Mouse (Mus musculus) embryonic facial prominence, embryonic 12.5 days (tissue): Measurements from ENCODE around the gene Thrb. TPM values are rescaled to one million over a fixed set of nuclear protein-coding genes. Genes with fewer than 3 reads are reported as not detected.

Source experiments
- ATAC-seq: fragments of 200-750 bp; cut with Nextera tagmentation; 2 replicates; pipeline ENCODE4 v1.8.0; 2017; ENCODE audit not compliant: insufficient number of reproducible peaks, insufficient read depth, low FRiP score, low TSS enrichment
- H3K27ac ChIP-seq: fragments of 300-500 bp; sonication (generic); 2 replicates; pipeline ENCODE4 v1.5.1; 2016; ENCODE audit warnings: mild to moderate bottlenecking
- H3K27me3 ChIP-seq: fragments of 300-500 bp; sonication (generic); 2 replicates; pipeline ENCODE4 v1.6.1; 2016; ENCODE audit warnings: mild to moderate bottlenecking, moderate library complexity
- H3K36me3 ChIP-seq: fragments of 300-500 bp; sonication (generic); 2 replicates; pipeline ENCODE4 v1.6.1; 2016; ENCODE audit warnings: mild to moderate bottlenecking
- H3K4me1 ChIP-seq: fragments of 300-500 bp; sonication (generic); 2 replicates; pipeline ENCODE4 v1.6.1; 2016
- H3K4me2 ChIP-seq: fragments of 300-500 bp; sonication (generic); replicated peaks from 2 replicates; pipeline ENCODE4 v1.6.1; 2016; ENCODE audit warnings: mild to moderate bottlenecking, moderate library complexity
- H3K4me3 ChIP-seq: fragments of 300-500 bp; sonication (generic); 2 replicates; pipeline ENCODE4 v1.5.1; 2016; ENCODE audit warnings: mild to moderate bottlenecking
- H3K9ac ChIP-seq: fragments of 300-500 bp; sonication (generic); 2 replicates; pipeline ENCODE4 v1.6.1; 2016; ENCODE audit warnings: mild to moderate bottlenecking, moderate library complexity
- H3K9me3 ChIP-seq: fragments of 300-500 bp; sonication (generic); 2 replicates; pipeline ENCODE4 v1.6.1; 2016; ENCODE audit warnings: mild to moderate bottlenecking, moderate library complexity
- WGBS: fragments of 180-500 bp; shearing (Covaris S2); methylation state at CpG from one replicate; pipeline ENCODE4 v1.1.7; 2016; 5-methylcytosine and 5-hydroxymethylcytosine counted together
- polyA plus RNA-seq: library from polyadenylated mRNA; unstranded; fragments of >200 nt; fragmentation: Nextera tagmentation; extraction: Ambion mirVana; gene quantifications from 2 replicates; pipeline ENCODE4 v1.2.1, GENCODE M21; 2016

Gene Thrb
- polyA plus RNA-seq, 1 experiment from 2014 or later = 4.1 TPM

- no peaks in the 10 kb centered on the region for H3K9me3 ChIP-seq
- no peaks in the 10 kb centered on the region for H3K4me1 ChIP-seq
- no peaks in the 10 kb centered on the region for H3K36me3 ChIP-seq
- no peak overlapping the region for H3K27ac ChIP-seq
- H3K4me2 ChIP-seq = no peak overlapping the region
- H3K9ac ChIP-seq = no peak overlapping the region
- 78% methylated on average over 1 of the region's 1 CpGs for WGBS
- no peak overlapping the region for H3K4me3 ChIP-seq
- no peak for ATAC-seq
- no peaks in the 10 kb centered on the region for H3K27me3 ChIP-seq
These were observed 315.7 kb downstream of the Thrb start for GRCm38 (mm10) chr14:17975786-17976185.

GRCm38 (mm10) chr14:17978259-17978658 is 318.2 kb downstream of the Thrb start:
- H3K27ac ChIP-seq = no peak overlapping the region
- no peak for ATAC-seq
- H3K9ac ChIP-seq = no peak overlapping the region
- H3K36me3 ChIP-seq = no peaks in the 10 kb centered on the region
- no peaks in the 10 kb centered on the region for H3K9me3 ChIP-seq
- no peak overlapping the region for H3K4me2 ChIP-seq
- no peaks in the 10 kb centered on the region for H3K4me1 ChIP-seq
- no peak overlapping the region for H3K4me3 ChIP-seq
- no peaks in the 10 kb centered on the region for H3K27me3 ChIP-seq

GRCm38 (mm10) chr14:17981258-17981657 is 321.2 kb downstream of the Thrb start:
- no peak overlapping the region for H3K4me3 ChIP-seq
- H3K9ac ChIP-seq = no peak overlapping the region
- no peaks in the 10 kb centered on the region for H3K9me3 ChIP-seq
- H3K27ac ChIP-seq = no peak overlapping the region
- no peak overlapping the region for H3K4me2 ChIP-seq
- WGBS = 75% methylated on average over 3 of the region's 3 CpGs
- no peaks in the 10 kb centered on the region for H3K4me1 ChIP-seq
- no peak for ATAC-seq
- H3K36me3 ChIP-seq = no peaks in the 10 kb centered on the region
- no peaks in the 10 kb centered on the region for H3K27me3 ChIP-seq

- 92% methylated on average over 5 of the region's 5 CpGs for WGBS
- H3K9me3 ChIP-seq = no peaks in the 10 kb centered on the region
- no peaks in the 10 kb centered on the region for H3K36me3 ChIP-seq
- no peaks in the 10 kb centered on the region for H3K4me1 ChIP-seq
- H3K4me3 ChIP-seq = no peak overlapping the region
- no peaks in the 10 kb centered on the region for H3K27me3 ChIP-seq
- H3K9ac ChIP-seq = no peak overlapping the region
- no peak for ATAC-seq
- no peak overlapping the region for H3K27ac ChIP-seq
- no peak overlapping the region for H3K4me2 ChIP-seq
These were observed 322.0 kb downstream of the Thrb start for GRCm38 (mm10) chr14:17982017-17982416.

GRCm38 (mm10) chr14:17983390-17983789 is 323.3 kb downstream of the Thrb start:
- H3K27ac ChIP-seq = no peak overlapping the region
- H3K4me3 ChIP-seq = no peak overlapping the region
- no peak for ATAC-seq
- H3K9me3 ChIP-seq = no peaks in the 10 kb centered on the region
- no peaks in the 10 kb centered on the region for H3K27me3 ChIP-seq
- no peak overlapping the region for H3K9ac ChIP-seq
- no peak overlapping the region for H3K4me2 ChIP-seq
- WGBS = 71% methylated on average over 3 of the region's 3 CpGs
- H3K36me3 ChIP-seq = no peaks in the 10 kb centered on the region
- no peaks in the 10 kb centered on the region for H3K4me1 ChIP-seq

DNA sequence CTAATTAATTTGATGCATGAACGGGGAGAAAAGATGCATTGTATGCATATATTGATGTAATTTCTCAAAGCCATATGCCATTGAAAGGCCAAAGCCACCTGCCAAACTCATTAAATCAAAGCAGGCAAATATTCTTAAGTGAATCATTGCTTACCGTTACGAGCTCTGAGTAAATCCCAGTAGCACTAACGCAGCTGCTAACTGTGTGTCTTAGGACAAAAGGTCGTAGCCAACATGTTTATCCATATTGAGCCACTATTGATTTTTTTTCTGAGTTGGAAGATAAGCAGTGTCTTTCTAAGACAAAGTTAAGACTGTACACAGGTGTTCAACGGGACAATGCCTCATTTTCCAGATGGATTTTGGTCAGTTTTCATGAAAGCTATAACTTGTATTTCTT is 323.8 kb downstream of the Thrb start:
- Histone ChIP-seq H3K4me3 (no peak overlapping the region), H3K27me3 (no peaks in the 10 kb centered on the region), H3K9me3 (no peaks in the 10 kb centered on the region), H3K9ac (no peak overlapping the region), H3K36me3 (no peaks in the 10 kb centered on the region), H3K4me2 (no peak overlapping the region), H3K27ac (no peak overlapping the region), H3K4me1 (no peaks in the 10 kb centered on the region)
- ATAC-seq = no peak
- WGBS = 57% methylated on average over 6 of the region's 6 CpGs

DNA sequence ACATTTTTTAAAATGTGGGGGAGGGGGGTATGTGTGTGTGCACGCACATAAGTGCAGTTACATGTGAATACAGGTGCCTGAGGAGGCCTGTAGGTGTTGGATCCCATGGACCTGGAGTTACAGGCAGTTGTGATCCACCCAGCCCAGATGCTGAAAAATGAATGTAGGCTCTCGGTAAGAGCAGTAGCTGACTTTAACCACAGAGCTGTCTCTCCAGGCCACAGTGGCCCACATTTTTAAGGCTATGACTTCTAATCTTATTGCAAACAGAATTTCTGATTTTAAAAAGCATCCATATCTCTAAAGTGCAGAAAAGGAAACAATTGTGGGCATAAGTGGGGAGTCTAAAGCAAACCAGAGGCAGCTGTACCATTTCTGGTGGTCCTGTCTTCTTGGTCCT is 328.5 kb downstream of the Thrb start:
- no peak for ATAC-seq
- H3K27ac ChIP-seq = no peak overlapping the region
- no peak overlapping the region for H3K9ac ChIP-seq
- H3K9me3 ChIP-seq = no peaks in the 10 kb centered on the region
- 82% methylated on average over 2 of the region's 2 CpGs for WGBS
- H3K4me1 ChIP-seq = no peaks in the 10 kb centered on the region
- no peaks in the 10 kb centered on the region for H3K27me3 ChIP-seq
- H3K4me2 ChIP-seq = no peak overlapping the region
- H3K36me3 ChIP-seq = no peaks in the 10 kb centered on the region
- H3K4me3 ChIP-seq = no peak overlapping the region

DNA sequence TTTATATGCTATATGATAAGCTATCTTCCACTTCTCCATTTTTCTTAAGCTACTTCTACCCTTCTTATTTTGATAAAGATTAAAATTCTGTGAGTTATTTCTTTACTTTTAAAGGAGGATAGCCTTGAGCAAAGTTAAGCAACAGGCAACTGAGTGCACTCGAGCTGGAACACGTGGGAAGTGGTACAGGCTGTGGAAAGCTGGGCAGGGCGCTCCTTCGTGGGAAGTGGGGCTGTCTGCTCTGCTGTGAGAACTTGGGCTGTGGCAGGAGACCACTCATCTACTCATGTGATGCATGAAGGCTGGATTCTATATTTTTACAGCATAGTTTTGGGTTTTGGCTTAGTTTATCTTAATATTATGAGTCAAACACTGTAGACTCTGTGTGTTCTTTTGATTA is 329.1 kb downstream of the Thrb start:
- Histone ChIP-seq H3K4me3 (no peak overlapping the region), H3K36me3 (no peaks in the 10 kb centered on the region), H3K4me1 (no peaks in the 10 kb centered on the region), H3K4me2 (no peak overlapping the region), H3K9me3 (no peaks in the 10 kb centered on the region), H3K27me3 (no peaks in the 10 kb centered on the region), H3K27ac (no peak overlapping the region), H3K9ac (no peak overlapping the region)
- 77% methylated on average over 4 of the region's 4 CpGs for WGBS
- ATAC-seq = no peak

GRCm38 (mm10) chr14:17990186-17990585 is 330.1 kb downstream of the Thrb start:
- 76% methylated on average over 2 of the region's 2 CpGs for WGBS
- no peaks in the 10 kb centered on the region for H3K27me3 ChIP-seq
- no peak overlapping the region for H3K4me2 ChIP-seq
- H3K36me3 ChIP-seq = no peaks in the 10 kb centered on the region
- H3K9me3 ChIP-seq = no peaks in the 10 kb centered on the region
- H3K4me3 ChIP-seq = no peak overlapping the region
- ATAC-seq = no peak
- H3K4me1 ChIP-seq = no peaks in the 10 kb centered on the region
- no peak overlapping the region for H3K9ac ChIP-seq
- H3K27ac ChIP-seq = no peak overlapping the region

GRCm38 (mm10) chr14:18001886-18002285 is 341.8 kb downstream of the Thrb start:
- H3K4me1 ChIP-seq = no peaks in the 10 kb centered on the region
- H3K27me3 ChIP-seq = no peaks in the 10 kb centered on the region
- H3K36me3 ChIP-seq = no peaks in the 10 kb centered on the region
- no peaks in the 10 kb centered on the region for H3K9me3 ChIP-seq
- no peak for ATAC-seq
- H3K27ac ChIP-seq = no peak overlapping the region
- 61% methylated on average over 2 of the region's 2 CpGs for WGBS
- H3K4me3 ChIP-seq = no peak overlapping the region
- H3K4me2 ChIP-seq = no peak overlapping the region
- H3K9ac ChIP-seq = no peak overlapping the region

- no peak overlapping the region for H3K9ac ChIP-seq
- 86% methylated on average over 1 of the region's 1 CpGs for WGBS
- no peak overlapping the region for H3K4me2 ChIP-seq
- ATAC-seq = no peak
- no peaks in the 10 kb centered on the region for H3K27me3 ChIP-seq
- no peaks in the 10 kb centered on the region for H3K9me3 ChIP-seq
- no peak overlapping the region for H3K4me3 ChIP-seq
- no peaks in the 10 kb centered on the region for H3K4me1 ChIP-seq
- H3K27ac ChIP-seq = no peak overlapping the region
- no peaks in the 10 kb centered on the region for H3K36me3 ChIP-seq
These were observed 343.6 kb downstream of the Thrb start for GRCm38 (mm10) chr14:18003686-18004085.

DNA sequence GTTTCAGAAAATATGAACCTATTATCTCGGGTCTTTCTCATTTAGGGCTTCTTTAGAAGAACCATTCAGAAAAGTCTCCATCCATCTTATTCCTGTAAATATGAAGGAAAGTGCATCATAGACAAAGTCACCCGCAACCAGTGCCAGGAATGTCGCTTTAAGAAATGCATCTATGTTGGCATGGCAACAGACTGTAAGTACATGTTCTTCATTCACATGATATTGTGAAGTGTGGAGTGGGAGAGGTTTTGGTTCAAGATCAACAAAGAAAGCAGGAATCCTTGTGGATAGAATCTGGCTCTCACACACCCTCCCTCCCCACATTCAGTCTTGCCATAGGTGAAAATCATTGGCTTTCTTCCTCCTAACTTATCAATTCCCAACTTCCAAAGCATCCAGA is 348.5 kb downstream of the Thrb start:
- Histone ChIP-seq H3K4me3 (no peak overlapping the region), H3K9ac (no peak overlapping the region), H3K27ac (no peak overlapping the region), H3K4me2 (no peak overlapping the region), H3K4me1 (no peaks in the 10 kb centered on the region), H3K27me3 (no peaks in the 10 kb centered on the region), H3K36me3 (no peaks in the 10 kb centered on the region), H3K9me3 (no peaks in the 10 kb centered on the region)
- no peak for ATAC-seq
- WGBS = 84% methylated on average over 3 of the region's 3 CpGs

GRCm38 (mm10) chr14:18016604-18017003 is 356.5 kb downstream of the Thrb start:
- H3K4me2 ChIP-seq = no peak overlapping the region
- no peaks in the 10 kb centered on the region for H3K9me3 ChIP-seq
- no peak overlapping the region for H3K4me3 ChIP-seq
- H3K27me3 ChIP-seq = no peaks in the 10 kb centered on the region
- no peak for ATAC-seq
- no peak overlapping the region for H3K9ac ChIP-seq
- no peaks in the 10 kb centered on the region for H3K4me1 ChIP-seq
- H3K27ac ChIP-seq = no peak overlapping the region
- 87% methylated on average over 5 of the region's 5 CpGs for WGBS
- no peaks in the 10 kb centered on the region for H3K36me3 ChIP-seq
